Mouse (Mus musculus) adrenal gland, adult 8-10 months (tissue): ENCODE results near the gene Surf6. TPM values are rescaled to one million over a fixed set of nuclear protein-coding genes. Genes with fewer than 3 reads are reported as not detected.
A peak's percentile ranks its signal among the peaks of the same experiment; 100 is the strongest.
"Not testable (repeated sequence)": the region's sequence is repeated elsewhere in the genome, so short reads cannot be mapped to it uniquely, and the experiment has no call there.

Source experiments
- DNase-seq: peaks from one replicate; pipeline ENCODE4 v3.0.0; 2022
- total RNA-seq, 4 experiments: library from RNA; stranded (reverse); gene quantifications; 2 replicates each; pipeline ENCODE4 v1.2.4; 2022

Gene Surf6
- total RNA-seq, 4 experiments from 2014 or later, result 26.0 to 32.8 (median 28.9) TPM

DNA sequence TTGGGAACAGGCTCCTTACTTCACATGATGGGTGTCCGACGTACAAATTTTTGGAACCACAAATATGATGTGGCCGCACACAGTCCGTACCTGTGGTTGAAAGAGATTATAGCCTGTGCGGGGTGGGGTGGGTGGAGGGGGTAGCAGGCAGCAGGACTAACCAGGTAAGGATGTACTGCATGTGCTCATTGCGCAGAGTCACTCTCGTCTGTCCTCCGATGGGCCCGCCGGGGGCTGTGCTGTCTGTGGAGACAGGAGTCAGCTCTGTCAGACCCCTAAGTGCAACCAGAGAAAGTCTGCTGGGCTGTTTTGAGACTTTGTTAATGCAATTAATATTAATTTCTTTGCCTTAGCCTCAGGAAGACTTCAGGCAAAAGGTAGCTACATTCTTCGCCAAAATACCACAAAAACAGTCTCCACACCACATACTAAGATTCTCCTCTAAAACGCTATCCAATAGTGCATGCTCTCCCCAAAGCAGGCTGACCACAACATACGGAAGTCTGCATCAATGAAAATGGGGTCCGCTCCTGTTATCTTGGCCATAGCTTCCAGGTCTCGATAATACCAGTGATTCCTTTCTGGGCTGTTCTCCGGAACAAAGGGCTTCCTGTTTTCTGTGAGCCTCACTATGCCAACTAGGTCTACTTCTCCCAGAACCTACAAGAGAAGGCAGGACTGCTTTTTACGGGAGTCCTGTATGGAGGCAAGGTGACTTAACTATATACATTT lies 10.9 kb upstream of the Surf6 start:
- DNase-seq, result no peak

GRCm38 (mm10) chr2:26912253-26912770 lies 9.6 kb upstream of the Surf6 start:
- DNase-seq, result no peak

DNA sequence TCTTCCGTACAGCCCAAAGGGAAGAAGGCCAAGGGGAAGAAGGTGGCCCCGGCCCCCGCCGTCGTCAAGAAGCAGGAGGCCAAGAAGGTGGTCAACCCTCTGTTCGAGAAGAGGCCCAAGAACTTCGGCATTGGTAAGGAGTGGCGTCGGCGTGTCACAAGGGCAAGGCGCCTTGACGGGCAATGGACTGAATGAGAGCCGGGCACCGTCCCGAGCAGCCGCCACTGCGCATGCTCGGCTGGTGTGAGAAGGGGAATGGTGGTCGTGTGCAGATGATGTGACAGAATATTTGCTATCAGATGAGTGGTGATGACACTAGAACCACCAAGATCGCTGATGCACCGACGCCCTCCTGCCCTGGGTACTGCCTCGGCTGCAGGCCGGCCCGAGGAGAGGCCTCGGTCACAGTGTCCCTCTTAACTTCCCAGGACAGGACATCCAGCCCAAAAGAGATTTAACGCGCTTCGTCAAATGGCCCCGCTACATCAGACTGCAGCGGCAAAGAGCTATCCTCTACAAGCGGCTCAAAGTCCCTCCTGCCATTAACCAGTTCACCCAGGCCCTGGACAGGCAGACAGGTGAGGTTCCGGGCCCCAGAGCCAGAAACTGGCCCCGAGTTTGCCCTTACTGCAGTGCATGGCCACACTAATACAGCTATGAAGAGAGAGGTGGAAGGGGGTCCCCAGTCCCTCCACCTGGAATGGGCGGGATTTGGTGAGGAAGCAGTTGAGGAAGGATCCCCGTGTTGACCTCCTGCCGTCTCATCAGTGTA lies 8.5 kb upstream of the Surf6 start:
- DNase-seq, result no peak

- DNase-seq, result peak; percentile 99
Observed at GRCm38 (mm10) chr2:26910124-26910993, 7.7 kb upstream of the Surf6 start, which contains the start of the genes Med22 and Rpl7a. Med22 (minus strand) TSS chr2:26910677. Rpl7a (plus strand) TSS chr2:26910764.

DNA sequence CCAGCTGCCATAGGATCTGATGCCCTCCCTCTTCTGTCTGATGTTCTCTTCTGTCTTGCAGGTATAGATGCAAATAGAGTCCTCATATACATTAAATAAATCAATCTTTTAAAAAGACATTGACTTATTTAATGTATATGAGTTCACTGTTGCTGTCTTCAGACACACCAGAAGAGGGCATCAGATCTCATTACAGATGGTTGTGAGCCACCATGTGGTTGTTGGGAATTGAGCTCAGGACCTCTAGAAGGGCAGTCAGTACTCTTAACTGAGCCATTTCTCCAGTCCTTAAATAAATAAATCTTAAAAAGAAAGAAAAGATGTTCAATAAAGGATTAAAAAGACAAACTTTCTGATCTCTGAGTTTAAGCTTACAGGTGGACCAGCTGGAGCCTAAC lies 6.7 kb upstream of the Surf6 start:
- no peak for DNase-seq

DNA sequence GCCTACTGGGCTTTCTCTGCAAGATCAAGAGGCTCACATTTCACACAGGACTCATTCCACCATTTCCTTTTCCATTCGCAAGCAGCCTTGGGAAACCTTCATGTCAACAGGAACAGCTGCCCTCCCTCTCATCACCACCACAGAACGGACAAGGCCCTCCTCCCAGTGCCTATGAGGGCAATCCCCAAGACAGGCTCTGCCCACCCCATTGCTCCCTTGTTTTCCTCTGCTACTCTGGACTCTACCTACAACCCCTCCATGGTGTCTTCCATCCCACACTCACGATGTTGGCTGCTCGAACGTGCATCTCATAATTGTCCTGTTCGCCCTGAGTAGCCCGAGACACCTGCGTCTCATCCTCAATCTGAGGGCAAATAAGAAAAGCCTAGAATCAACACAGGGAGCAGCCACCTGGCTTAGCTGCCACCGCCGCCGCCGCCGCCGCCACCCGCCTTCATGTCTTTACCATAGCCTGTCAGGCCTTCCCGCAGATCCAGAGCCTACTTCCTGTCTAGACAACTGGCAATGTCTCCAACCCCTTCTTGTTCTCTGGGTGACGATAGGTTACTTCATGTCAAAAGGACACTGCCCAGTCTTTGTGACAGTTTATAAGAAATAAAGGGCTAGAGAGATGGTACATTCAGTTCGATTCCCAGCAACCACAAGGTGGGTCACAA lies 6.2 kb upstream of the Surf6 start:
- DNase-seq, result no peak

GRCm38 (mm10) chr2:26907109-26907508 lies 4.4 kb upstream of the Surf6 start:
- no peak for DNase-seq

- no peak for DNase-seq
Observed at GRCm38 (mm10) chr2:26906431-26906830, 3.8 kb upstream of the Surf6 start.

DNA sequence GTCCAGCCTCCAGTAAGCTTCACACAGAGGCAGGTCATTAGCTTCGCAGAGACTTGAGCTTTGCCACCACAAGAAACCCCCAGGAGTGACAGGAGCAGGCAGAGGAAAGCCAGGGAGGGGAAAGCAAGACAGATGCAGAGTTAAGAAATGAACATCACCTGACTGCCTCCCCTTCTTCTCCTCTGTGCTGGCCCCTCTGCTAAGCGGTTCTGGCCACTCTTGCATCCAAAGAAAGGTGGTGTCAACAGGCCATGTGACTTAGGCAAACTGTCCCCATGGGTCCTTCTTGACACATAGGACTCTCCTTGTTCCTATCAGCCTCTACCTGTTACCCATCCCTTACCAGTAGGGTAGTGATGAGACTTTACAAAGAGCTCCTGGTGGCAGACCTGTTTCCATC lies 3.3 kb upstream of the Surf6 start:
- no peak for DNase-seq

DNA sequence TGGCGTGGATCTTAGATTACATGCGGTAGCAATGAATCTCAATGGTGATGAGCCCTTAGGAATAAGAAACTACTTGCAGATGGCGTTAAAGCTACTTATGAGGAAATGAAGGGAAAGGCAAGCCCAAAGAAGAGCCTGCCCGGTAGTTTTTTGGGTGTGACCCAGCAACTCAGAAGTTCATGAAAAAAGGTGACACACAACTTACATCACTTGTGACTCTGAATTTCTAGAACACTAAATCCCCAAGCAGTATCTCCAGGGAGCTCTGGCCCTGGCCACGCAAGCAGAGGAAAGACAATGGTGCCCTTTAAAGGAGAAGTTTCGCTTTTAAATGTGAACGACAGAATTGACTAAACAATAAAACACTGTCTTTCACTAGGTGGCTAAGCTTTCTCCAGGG lies 632 bp upstream of the Surf6 start:
- DNase-seq, result no peak

DNA sequence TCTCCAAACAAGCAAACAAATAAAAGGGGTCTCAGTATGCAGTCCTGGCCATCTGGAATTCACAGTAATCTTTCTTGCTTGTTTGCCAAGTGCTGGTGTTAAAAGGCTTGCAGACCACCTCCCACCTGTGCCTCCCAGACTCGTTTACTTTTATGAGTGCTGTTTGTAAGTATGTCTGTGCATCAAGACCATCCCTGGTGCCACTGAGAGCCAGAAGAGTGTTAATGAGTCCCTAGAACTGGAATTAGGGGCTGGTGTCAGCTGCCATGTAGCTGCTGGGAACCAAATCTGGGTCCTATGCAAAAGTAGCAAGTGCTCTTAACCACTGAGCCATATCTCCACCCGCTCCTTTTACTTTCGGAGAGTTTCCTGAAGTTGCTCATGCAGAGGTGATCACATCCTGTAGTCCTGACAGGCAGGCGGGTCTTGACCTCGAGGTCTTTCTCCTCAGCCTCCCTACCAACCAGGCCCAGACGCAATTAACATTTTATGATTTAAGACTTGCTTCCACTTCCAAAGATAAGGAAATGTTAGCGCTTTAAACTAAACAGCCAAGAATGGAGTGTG lies 762 bp downstream of the Surf6 start:
- DNase-seq, result no peak

GRCm38 (mm10) chr2:26900731-26901130 lies 1.9 kb downstream of the Surf6 start:
- DNase-seq, result no peak

GRCm38 (mm10) chr2:26895898-26896297 lies 6.8 kb downstream of the Surf6 start:
- no peak for DNase-seq

- DNase-seq, result not testable (repeated sequence)
Observed at GRCm38 (mm10) chr2:26886170-26886569, 16.5 kb downstream of the Surf6 start.

GRCm38 (mm10) chr2:26885541-26885940 lies 17.1 kb downstream of the Surf6 start:
- DNase-seq, result not testable (repeated sequence)

DNA sequence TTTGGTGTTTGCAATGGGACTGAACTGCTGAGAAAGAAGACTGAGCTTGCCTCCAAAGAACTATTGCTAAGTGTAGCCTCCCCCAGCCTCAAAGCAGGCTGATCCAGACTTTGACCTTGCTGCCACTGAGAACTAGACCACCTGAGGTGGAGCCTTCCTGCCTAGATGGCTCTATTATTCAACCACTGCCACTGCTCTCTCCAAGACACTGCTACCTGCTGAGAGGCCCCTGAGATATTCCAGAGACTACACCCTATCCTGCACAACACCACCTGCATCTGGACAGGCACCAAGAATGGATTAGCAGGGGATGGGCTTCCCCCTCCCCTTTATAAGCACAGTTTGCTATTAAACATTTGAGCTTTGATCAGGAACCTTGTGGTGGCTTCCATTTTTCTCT lies 24.1 kb downstream of the Surf6 start:
- no peak for DNase-seq

DNA sequence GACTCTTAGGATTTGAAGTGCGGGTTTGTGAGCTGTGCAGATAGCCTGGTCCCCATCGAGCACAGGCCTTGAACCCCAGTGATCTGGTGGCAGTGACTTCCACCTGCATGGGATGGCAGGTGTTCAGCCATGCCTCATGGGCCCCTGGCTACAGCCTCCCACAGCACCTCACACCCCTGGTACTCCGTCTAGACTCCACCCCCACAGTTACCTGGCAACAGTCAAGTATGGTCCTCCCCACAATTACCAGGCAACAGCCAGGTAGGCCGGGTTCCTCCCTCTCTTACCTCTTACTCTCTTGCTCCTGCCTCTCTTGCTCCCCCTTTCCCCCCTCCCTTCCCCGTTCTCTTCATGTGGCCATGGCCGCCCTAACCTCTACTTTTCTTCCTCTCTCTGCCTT lies 32.0 kb downstream of the Surf6 start:
- DNase-seq, result no peak

DNA sequence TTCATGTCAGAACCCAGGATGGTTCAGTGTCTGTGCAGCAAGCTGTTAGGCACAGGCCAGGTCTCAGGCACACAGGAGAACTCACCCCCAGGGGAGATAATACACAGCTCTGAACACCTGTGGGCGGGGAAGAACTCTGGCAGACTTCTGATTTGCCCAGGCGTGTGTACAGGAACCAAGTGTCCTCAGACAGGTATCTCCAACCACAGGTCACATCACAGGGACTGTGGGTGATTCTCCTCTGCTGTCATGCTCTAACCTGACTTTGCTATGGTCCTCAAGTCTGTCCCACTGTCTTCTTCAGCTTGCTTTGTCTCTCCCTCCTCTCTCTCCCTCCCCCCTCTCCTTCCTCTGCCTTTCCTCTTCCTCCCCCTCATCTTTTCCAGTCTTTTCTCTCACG lies 37.8 kb downstream of the Surf6 start, which contains the start of gene Abo:
Abo (minus strand) TSS at position 101 of the 400 bp plus-strand sequence.
- DNase-seq, result no peak

- no peak for DNase-seq
Observed at GRCm38 (mm10) chr2:26862856-26863255, 39.8 kb downstream of the Surf6 start.

DNA sequence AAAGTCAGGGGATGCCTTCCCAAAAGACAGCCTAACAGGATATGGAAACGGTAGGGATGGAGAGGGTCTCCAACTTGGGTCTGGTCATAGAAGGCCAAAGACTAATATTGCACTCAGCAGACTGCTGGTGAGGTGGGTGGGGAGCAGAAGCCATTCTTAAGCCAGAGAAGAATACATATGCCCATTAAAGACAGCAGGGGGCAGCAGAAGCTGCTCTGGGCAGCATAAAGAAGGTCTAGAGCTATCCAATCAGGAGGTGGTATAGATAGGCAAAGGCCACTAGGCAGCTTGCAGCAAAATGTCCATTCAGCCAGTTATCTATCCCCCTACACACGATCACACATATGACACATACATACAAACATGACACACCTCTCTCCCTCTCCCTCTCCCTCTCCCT lies 55.0 kb downstream of the Surf6 start:
- no peak for DNase-seq
